10 mouse cellular contexts compared by ENCODE assay signal in genomic region chr11:36911406-36911805, GRCm38 (mm10).
DNase-seq lines count a peak whose midpoint lies in the region; ATAC-seq and TF ChIP-seq lines count a peak whose summit lies in the region.
"Had no signal": no experiment of that assay in that cellular context is flagged by ENCODE, and none has a peak within 500 bp of the region (broad histone marks: within the 10 kb centered on the region; RNA-seq: fewer than 3 reads in every experiment).

No protein-coding gene starts in this region.

- DNase-seq in heart, postnatal 4 days: peak; percentile 27
- no peak for DNase-seq in heart, embryonic 10.5 days (ENCODE audit: low spot score)
- DNase-seq in testis, postnatal 14 days (ENCODE audit: low spot score): no peak
- peak; percentile 22 for DNase-seq in embryo, embryonic 10.5 days (ENCODE audit: low spot score)
- peak; percentile 15 for DNase-seq in stomach, postnatal 0 days (ENCODE audit: low spot score)
- no peak for DNase-seq in B cell, adult 2 months
- no peak for DNase-seq in ovary, adult 18-20 months (ENCODE audit: low spot score)

- TF ChIP-seq POLR2A in testis, adult 2 months (IDR thresholded peaks at IDR 0.05; ENCODE audit: control insufficient read depth, low read depth, low read length): no peak

- H3K4me3 ChIP-seq in heart, embryonic 10.5 days: no peak overlapping the region
- no peak overlapping the region for H3K4me3 ChIP-seq in testis, adult 2 months (ENCODE audit: control insufficient read depth, low read depth, low read length)
- no peak overlapping the region for H3K4me3 ChIP-seq in stomach, postnatal 0 days (ENCODE audit: low read depth, low read length)

- no peak for TF ChIP-seq EP300 in stomach, postnatal 0 days (optimal IDR thresholded peaks at IDR 0.05)

- H3K36me3 ChIP-seq in heart, embryonic 10.5 days: no peaks in the 10 kb centered on the region
- no peaks in the 10 kb centered on the region for H3K36me3 ChIP-seq in testis, adult 2 months (ENCODE audit: control insufficient read depth, insufficient read depth, low read length)
- no peaks in the 10 kb centered on the region for H3K36me3 ChIP-seq in stomach, postnatal 0 days (ENCODE audit: control insufficient read depth, insufficient read depth, low read length)

- no peak overlapping the region for H3K9ac ChIP-seq in stomach, postnatal 0 days (ENCODE audit: low read length)

- TF ChIP-seq CTCF in testis, adult 2 months (IDR thresholded peaks at IDR 0.05; ENCODE audit: control insufficient read depth, insufficient read depth, insufficient replicate concordance, low read depth, low read length): peak; percentile 80; the same call in 1 of the 2 replicates
- TF ChIP-seq CTCF in stomach, postnatal 0 days (IDR thresholded peaks at IDR 0.05; ENCODE audit: low read depth): peak; percentile 63

- no peaks in the 10 kb centered on the region for H3K9me3 ChIP-seq in heart, embryonic 10.5 days
- no peaks in the 10 kb centered on the region for H3K9me3 ChIP-seq in stomach, postnatal 0 days (ENCODE audit: control insufficient read depth, low read length)

- H3K27ac ChIP-seq in heart, embryonic 10.5 days: no peak overlapping the region
- no peak overlapping the region for H3K27ac ChIP-seq in testis, adult 2 months (ENCODE audit: control insufficient read depth, insufficient read depth, low read depth, low read length)
- no peak overlapping the region for H3K27ac ChIP-seq in stomach, postnatal 0 days (replicated peaks)
- H3K27ac ChIP-seq: macrophage had no signal

- ATAC-seq in stomach, postnatal 0 days (ENCODE audit: low FRiP score, low TSS enrichment): no peak
- ATAC-seq: hindbrain, embryonic 16.5 days had no signal

- no peak overlapping the region for H3K4me2 ChIP-seq in stomach, postnatal 0 days (replicated peaks; ENCODE audit: low read depth)

- no peaks in the 10 kb centered on the region for H3K27me3 ChIP-seq in heart, embryonic 10.5 days (ENCODE audit: insufficient read depth, poor library complexity, severe bottlenecking)
- H3K27me3 ChIP-seq in testis, adult 2 months (ENCODE audit: control insufficient read depth, insufficient read depth, low read length): no peaks in the 10 kb centered on the region
- no peaks in the 10 kb centered on the region for H3K27me3 ChIP-seq in stomach, postnatal 0 days (ENCODE audit: control insufficient read depth, insufficient read depth, low read length)

- no peaks in the 10 kb centered on the region for H3K4me1 ChIP-seq in heart, embryonic 10.5 days
- no peaks in the 10 kb centered on the region for H3K4me1 ChIP-seq in testis, adult 2 months (ENCODE audit: control insufficient read depth, insufficient read depth, low read length)
- H3K4me1 ChIP-seq in stomach, postnatal 0 days (replicated peaks; ENCODE audit: control insufficient read depth, insufficient read depth): no peaks in the 10 kb centered on the region

- WGBS in heart, embryonic 10.5 days: 68% methylated on average over 4 of the region's 4 CpGs
- 78% methylated on average over 4 of the region's 4 CpGs for WGBS in stomach, postnatal 0 days

Comparison
In these comparisons a context has a peak if more than half of its experiments do, and no peak if none do; other contexts are left out.
1. DNase-seq: peak in heart, postnatal 4 days (single experiment), embryo, embryonic 10.5 days (single experiment) and stomach, postnatal 0 days (single experiment); none in heart, embryonic 10.5 days (single experiment), testis, postnatal 14 days (single experiment), B cell, adult 2 months (0 of 2) and ovary, adult 18-20 months (single experiment).